Mouse (Mus musculus): ENCODE measurements around the gene Gm10065.
"Not testable (repeated sequence)": the region's sequence is repeated elsewhere in the genome, so short reads cannot be mapped to it uniquely, and the experiment has no call there.

The Gm10065 gene

DNA sequence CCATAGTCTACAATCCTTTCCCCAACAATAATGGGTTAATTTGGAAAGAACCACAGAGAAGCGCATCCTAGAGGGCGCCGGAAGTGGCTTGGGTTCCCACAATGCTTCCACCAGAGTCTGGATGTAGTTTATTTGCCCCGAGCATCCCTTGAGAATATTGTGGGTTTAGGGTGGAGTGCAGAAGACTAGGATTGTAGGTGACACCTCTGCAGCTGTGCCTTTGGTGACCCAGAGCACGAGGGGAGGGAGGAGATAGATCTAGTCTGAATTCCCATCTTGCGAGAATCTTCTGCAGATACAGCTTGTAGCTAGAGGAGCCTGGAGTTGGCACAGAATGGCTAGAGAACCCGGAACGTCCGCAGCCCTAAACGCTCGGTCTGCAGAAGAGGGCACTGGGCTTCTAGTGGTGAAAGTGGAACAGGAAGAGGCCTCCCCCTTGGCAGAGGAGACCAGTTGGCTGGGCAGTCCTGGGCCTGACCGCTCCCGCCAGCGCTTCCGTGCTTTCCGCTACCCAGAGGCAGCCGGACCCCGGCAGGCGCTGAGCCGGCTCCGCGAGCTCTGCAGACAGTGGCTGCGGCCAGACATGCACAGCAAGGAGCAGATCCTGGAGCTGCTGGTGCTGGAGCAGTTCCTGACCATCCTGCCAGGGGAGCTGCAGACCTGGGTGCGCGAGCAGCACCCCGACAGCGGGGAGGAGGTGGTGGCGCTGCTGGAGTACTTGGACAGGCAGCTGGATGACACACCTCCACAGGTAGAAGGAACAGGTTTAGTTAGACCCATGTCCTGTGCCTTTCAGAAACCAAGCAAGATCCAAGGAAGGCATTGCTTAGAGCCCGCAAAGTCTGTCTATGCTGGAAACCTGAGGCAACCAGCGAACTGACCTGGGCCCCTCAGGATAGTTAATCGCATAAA, at the start of gene Gm10065, which contains the start of gene Zkscan4:
Gene Gm10065 (minus strand): TSS at position 683 of the 912 bp plus-strand sequence.
Gene Zkscan4 (plus strand): TSS at position 149 of the 912 bp plus-strand sequence.
- peak; percentile 69 to 93 for DNase-seq (ENCODE audit: inconsistent age in 2 of 2, low spot score in 1 of 2)

DNA sequence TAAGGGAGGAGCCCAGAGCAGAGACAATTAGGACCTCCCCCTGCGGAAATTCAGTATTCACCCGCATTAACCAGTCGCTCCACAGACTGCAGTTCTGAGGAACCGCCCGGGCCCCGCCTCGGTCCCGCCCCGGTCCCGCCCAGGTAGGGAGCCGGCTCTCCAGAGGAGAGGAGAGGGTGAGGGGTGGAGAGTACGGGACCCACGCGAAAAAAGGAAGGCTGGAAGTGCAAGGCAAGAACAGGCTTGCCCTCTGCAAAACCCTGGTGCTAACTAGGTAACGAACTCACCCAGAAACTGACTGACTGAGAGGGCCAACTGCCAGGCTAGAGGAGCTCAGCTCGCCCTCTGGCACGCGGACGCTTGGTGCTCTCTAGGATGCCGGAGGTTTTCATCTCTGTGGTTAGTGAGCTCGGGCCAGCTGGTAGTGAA, 27.0 kb upstream of the Gm10065 start:
- DNase-seq (ENCODE audit: inconsistent age in 2 of 2, low spot score in 1 of 2) = peak; percentile 84 to 97

DNA sequence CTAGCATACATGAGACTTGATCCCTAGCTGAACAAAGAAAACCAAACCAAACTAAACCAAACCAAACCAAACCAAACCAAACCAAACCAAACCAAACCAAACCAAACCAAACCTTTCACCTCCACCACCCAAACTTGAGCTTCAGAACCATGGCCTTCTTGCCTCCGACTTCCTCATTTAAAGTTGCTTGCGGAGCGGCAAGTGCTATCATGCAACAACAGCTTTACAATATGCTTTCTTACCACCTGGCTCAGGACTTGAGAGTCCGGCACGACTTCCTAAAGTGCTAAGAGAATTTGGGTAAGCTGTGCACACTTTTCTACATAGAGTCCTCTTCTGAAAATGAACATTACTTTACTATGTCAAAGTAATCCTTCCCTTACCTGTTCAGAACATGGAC, 23.1 kb upstream of the Gm10065 start:
- no peak for DNase-seq (ENCODE audit: inconsistent age in 2 of 2, low spot score in 1 of 2)

DNA sequence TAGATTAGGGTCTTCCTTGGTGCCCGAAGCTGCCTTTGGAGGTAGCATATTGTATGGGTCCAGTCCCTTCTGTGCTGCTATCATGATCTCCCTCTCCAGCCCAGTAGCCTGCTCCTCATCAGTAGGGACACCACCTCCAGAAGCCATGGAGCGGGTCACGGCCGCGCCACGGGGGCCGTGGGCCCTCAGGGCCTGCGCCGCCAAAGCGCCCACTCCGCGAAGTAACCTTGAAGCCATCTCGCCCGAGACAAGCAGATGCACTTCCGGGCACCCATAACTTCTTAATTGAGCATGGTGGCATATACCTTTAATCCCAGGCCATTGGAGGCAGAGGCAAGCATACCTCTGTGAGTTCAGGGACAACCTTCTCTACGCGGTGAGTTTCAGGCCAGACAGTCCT, 21.9 kb upstream of the Gm10065 start, which contains the start of gene Gm11273:
Gene Gm11273 (minus strand): TSS at position 237 of the 400 bp plus-strand sequence.
- DNase-seq (ENCODE audit: inconsistent age in 2 of 2, low spot score in 1 of 2) = not testable (repeated sequence)

DNA sequence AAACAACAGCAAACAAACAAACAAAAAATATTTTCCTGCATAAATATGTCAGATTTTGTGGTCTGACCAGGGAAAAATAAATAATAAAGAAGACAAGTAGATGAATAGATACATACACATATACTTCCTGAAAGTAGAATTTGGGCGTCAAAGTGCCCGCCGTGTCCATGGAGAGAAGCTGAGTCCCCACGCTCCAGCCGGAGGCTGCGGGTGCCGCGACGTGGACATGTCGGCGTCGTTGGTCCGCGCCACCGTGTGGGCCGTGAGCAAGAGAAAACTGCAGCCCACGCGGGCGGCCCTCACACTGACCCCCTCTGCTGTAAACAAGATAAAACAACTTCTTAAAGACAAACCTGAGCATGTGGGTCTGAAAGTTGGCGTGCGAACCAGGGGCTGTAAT, 15.8 kb upstream of the Gm10065 start, which contains the start of gene AK157302:
Gene AK157302 (plus strand): TSS at position 144 of the 400 bp plus-strand sequence.
- peak in 1 of 2 experiments; percentile 18 for DNase-seq (ENCODE audit: inconsistent age in 2 of 2, low spot score in 1 of 2)

DNA sequence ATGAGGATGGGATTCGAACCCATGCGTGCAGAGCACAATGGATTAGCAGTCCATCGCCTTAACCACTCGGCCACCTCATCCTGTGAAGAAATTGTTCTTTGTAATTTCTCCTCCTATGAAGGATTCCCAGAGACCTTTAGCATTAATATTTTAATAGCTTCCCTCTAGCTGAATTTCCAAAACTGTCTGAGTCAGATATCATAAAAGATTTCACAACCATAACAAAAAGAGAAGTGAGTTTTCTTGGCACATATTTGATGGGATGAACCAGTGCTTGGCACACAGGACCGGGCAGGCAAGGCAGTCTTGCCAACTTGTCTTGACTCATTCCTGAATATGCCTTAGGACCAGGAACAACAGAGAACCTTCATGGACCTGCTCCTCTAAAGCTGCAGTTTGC, 13.6 kb upstream of the Gm10065 start:
- DNase-seq (ENCODE audit: inconsistent age in 2 of 2, low spot score in 1 of 2) = peak; percentile 13 to 77

DNA sequence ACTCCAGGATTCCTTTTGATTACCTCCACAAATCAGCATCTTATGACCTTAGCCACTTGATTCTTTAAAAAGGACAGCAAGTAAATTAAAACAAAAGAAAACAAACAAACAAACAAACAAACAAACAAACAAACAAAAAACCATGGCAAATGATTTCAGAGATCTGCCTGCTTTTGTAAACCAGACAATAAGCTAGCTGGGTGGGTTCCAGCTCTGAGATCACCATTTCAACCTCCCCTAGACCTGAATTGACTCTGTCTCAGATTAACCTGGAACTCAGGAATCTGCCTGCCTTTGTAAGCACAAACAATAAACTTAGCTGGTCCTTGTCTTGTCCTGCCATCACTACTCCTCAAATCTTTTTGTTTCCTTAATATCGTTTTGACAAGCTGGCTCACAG, 7.6 kb upstream of the Gm10065 start:
- DNase-seq (ENCODE audit: inconsistent age in 2 of 2, low spot score in 1 of 2) = no peak

DNA sequence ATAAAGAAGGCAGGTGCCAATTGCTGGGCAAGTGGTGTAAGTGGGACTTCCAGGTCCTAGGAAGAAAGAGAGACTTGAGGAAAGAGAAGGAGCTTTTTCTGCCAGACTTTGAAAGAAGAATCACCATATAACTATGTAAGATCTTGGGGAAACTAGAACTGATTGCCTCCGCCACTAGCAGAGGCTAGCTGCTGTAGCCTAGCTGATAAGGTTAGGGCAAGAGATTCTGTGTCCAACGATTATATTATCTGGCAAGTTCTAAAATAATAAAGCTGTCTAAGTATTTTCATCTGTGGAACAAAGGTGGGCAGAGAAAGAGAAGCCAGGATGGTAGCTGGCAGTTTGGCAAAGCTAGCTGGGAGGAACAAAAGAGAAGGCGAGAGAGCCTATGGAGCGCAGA, 6.8 kb downstream of the Gm10065 start:
- DNase-seq (ENCODE audit: inconsistent age in 2 of 2, low spot score in 1 of 2) = no peak

DNA sequence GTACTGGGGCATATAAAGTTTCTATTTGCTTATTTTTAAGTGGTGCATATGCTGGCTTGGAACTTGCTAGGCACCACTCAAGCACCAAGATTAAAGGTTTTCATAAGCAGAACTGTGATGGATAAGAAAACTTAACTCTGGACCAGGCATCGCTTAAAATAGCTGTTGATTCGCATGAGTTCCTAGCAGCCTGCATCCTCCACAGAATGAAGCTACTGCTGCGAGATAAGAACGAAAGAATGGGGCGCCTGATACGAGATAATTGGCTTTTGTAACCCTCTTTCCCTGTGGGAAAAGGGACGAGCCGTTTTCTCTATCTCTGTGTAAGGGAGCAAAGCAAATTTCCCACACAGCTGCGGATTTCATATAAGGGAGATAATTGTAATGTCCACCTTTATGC, 10.1 kb downstream of the Gm10065 start:
- DNase-seq (ENCODE audit: inconsistent age in 2 of 2, low spot score in 1 of 2) = no peak

DNA sequence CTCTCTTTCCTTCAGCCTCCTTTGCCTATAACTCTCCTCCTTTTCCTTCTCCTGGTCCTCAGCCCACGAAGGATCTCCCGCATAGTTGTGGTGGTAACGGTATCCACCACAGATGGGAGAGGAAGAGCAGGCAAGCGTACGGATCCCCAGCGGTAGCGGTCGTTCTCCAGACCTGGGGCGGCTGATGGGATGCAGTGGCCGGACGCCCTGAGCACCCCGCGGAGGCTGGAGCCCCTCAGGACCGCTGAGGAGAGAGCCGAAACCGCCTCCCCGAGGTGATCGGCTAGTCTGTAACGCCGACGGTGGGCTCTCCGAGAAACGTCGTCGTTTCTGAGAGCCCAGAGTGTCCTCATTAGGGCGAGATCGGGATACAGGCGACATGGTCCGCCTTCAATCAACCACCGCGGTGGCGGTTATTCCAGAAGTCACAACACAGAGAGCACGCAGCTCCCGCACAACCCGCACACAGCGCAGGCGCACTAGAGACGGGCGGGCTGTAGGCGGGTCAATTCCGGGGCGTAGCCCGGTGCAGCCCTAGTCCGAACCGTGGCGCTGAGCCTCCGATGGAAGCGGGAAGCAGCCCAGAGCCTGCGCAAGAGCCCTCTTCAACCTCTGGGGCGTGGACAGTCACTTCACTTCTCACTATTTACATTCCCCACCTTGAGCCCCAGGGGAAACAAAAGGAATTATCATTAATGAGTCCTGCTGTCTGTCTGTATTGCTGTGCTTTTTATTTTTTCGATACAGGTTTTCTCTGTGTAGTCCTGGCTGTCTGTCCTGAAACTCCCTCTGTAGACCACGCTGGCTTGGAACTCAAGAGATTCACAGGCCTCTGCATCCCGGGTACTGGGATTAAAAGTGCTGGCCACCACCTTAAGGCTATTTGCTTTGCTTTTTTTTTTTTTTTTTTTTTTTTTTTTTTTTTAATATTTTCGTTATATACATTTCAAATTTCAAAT, 10.9 kb downstream of the Gm10065 start, which contains the start of gene Nkapl:
Gene Nkapl (minus strand): TSS at position 449 of the 959 bp plus-strand sequence.
- peak; percentile 89 to 95 for DNase-seq (ENCODE audit: inconsistent age in 2 of 2, low spot score in 1 of 2)

DNA sequence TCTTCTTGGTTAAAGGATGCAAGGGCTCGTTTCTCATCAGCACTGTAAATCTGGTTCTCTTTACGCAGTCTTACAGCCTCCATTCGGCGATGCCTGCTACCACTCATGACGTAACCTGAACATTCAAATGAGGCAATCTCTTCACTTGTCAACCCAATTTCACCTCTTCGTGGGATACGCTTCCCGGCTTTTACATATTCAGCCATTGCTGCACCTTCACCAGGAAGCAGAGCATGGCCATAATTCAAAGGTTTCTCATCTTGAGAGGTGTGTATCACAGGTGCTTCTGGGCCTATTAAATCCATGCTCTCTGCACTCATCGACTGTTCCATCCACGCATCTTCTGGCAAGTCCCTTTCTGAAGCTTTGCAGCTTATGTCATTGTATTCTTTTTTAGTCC, 11.9 kb downstream of the Gm10065 start:
- no peak for DNase-seq (ENCODE audit: inconsistent age in 2 of 2, low spot score in 1 of 2)

DNA sequence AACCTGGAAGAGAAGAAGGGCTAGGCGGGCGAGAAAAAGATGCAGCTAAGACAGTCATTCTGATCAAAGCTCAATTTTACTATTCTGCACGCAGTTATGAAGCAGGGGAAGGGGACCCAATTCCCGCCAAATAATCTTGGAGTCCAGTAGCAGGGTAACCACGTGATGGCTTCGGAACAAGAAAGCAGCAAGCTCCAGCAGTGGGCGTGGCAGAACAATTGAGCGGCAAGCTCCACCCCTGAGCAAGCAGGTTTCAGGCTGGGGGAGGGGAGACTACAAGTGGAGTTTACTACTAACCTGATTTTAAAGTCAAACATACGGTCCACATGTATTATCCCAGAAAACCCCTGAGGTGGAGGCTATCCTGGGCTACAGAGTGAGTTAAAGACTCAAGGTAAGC, 16.7 kb downstream of the Gm10065 start:
- DNase-seq (ENCODE audit: inconsistent age in 2 of 2, low spot score in 1 of 2) = not testable (repeated sequence)

DNA sequence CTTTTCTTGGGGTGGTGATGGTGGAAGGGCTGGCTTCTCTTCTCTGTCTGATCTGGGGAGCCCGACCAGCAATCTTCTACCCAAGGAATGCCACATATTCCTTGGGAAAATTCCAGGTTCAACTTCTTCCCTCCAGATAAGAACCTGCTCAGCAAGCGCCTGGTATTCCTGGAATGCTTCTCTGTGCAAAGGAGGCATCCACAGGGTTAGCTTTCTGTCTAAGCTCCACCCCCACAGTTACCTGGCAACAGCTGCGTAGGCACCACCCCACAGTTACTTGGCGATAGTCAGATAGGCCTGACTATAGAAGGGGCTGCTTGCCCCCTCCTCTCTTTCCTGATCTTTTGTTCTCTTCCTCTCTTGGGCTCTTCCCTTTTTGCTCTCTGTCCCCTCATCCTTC, 22.9 kb downstream of the Gm10065 start:
- DNase-seq (ENCODE audit: inconsistent age in 2 of 2, low spot score in 1 of 2) = no peak

DNA sequence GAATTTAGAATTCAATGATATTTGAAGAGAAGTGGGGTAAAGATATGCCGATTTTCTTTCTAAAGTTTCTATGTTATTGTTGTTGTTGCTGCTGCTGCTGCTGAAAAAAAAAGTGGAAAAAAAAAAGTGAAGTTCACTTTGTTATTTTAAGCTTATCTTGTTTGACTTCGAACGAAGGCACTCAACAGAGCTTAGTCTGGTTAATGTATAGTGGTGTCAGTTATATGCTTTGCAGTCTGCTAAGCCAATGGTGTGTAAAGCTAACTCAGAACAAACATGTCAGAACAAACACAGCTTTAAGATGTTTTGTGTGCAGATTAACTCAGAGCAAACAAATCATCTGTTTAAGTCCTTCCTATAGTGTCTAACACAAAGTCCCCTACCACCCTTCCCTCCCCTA, 25.1 kb downstream of the Gm10065 start:
- no peak for DNase-seq (ENCODE audit: inconsistent age in 2 of 2, low spot score in 1 of 2)

DNA sequence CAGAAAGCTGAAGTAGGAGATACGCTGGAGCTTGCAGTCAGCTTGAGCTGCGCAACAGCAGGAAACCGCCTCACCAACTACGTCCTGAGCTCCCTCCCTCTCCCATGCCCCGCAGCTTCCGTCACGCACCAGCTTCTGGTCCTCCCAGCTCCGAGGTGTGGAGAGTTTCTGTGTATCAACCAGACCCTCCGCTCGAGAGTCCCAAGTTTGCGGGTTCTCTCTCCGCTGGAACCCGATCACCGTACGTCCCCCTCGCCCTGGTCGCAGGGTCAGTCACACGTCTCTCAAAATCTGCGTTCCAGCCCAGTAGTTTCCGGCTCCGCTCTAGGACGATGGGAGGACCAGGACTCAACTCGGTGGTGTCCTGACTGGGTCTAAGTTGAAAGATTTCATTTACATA, 25.8 kb downstream of the Gm10065 start, which contains the start of gene Zscan26:
Gene Zscan26 (minus strand): TSS at position 282 of the 400 bp plus-strand sequence.
- peak; percentile 88 to 97 for DNase-seq (ENCODE audit: inconsistent age in 2 of 2, low spot score in 1 of 2)

DNA sequence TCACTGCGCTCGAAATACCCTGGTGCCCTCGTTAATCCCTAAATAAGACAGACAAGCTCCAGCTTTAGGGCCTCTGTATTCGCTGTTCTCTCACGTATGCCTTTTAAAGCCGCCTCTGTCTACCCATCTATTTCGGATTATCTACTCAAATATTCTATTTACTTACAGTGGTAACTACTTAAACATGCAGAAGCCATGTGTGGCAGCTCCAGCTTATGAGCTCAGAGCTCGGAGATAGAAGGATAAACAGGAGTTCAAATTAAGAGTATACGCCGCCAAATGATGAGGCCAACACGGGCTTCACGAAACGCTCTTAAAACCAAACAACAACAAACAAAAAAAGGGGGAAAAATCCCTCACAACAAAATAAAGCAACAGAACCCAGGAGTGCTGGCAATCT, 26.2 kb downstream of the Gm10065 start:
- no peak for DNase-seq (ENCODE audit: inconsistent age in 2 of 2, low spot score in 1 of 2)

DNA sequence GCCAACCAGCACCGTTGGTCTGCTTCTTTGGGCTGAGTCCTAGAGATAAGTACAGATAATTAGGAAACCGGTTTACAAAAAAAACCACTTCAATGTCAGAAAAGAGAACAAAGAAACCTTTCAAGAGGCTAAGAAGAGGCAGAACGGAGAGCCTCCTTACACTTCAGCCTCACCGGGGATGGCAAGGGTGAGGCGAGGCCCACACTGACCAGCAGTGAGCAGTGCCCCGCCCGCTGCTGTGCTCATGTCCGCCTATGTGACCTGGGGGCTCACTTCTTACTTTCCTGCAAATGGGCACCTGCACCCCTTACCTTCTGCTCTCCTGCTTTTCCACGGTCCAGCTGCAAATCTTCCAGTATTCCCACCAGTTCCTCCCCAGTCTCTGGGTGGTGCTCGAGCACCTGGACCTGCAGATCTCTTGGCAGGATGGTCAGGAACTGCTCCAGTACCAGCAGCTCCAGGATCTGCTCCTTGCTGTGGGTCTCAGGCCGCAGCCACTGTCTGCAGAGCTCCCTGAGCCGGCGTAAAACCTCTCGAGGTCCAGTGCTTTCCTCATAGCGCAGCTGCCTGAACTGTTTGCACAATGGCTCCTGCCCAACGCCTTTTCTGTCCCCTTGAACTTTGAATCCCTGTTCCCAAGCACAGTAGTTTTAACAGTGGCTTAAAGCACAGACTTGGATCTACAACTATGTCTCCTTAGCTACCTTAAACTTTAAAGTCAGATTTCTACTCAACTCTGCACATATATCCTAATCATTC, 31.2 kb downstream of the Gm10065 start:
- DNase-seq (ENCODE audit: inconsistent age in 2 of 2, low spot score in 1 of 2) = no peak

DNA sequence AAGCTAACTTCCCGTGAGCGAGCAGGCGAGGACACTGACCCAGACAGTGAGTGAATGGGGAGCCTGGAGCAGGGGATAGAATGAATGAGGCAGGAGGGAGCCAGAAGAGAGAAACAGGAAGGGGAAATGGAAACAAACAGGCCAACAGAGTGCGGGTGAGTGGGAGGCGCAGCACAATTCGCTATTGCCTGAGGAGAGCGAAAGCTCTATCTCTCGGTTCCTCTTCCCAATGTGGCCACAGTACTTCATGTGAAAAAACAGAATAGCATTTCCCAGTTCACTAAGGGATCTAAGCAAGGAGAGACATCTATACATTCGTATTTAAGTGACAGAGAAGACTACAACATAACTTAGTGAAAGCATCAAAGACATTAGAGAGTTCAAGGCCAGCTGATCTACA, 32.4 kb downstream of the Gm10065 start:
- DNase-seq (ENCODE audit: inconsistent age in 2 of 2, low spot score in 1 of 2) = no peak

DNA sequence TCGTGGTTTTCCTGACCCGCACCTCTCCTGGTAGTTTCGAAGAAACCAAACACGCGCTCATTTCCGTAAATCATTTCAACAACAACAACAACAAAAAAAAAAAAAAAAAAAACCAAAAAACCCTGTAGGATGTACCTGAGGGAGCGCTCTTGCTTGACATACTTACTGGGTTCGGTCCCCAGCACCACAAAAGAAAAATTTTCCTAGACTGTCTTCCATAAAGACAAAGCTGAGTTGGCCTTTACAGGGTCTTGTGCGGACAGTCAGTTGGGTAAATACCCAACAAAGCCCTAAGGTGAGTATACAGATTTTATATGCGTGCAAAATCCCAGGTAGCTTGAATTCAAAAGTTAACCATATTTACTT, 38.1 kb downstream of the Gm10065 start:
- no peak for DNase-seq (ENCODE audit: inconsistent age in 2 of 2, low spot score in 1 of 2)

DNA sequence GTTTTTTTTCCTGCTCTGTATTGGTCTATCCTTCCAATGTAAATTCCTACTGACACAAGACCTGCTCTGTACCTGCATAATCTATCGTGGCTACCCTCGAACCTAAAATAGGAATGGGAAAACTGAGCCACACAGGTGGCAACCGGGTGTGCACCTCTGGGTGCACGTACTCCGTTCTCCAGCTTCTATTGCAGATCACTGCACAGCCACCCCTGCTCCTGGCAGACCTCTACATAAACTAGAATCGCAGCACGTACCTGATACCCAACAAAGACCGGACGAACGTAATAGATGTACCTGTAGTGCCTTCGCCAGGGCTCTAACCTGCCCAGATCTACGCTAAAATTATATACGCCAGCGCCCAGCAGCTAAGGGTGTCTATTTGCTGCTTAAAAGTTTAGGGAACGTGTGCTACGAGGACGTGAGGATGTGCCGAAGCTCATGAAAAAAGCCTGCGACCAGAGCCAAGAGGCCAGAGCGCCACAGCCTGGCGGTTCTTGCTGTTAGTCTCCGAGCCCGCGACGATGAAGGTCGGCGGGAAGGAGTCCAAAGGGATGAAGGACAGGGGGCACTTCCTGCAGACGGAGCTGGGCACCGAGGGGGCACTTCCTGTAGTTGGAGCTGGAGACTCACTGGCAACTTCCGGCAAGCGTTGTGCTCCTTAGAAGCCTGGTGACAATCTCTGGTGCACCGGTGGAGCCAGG, 38.6 kb downstream of the Gm10065 start, which contains the start of gene Pgbd1:
Gene Pgbd1 (minus strand): TSS at position 556 of the 704 bp plus-strand sequence.
- peak; percentile 83 to 92 for DNase-seq (ENCODE audit: inconsistent age in 2 of 2, low spot score in 1 of 2)
